Mouse (Mus musculus) midbrain, postnatal 0 days (tissue): ENCODE data around the gene Neurl1a. TPM values are rescaled to one million over a fixed set of nuclear protein-coding genes. Genes with fewer than 3 reads are reported as not detected.

Source experiments
- ATAC-seq: fragments of 200-750 bp; cut with Nextera tagmentation; 2 replicates; pipeline ENCODE4 v1.8.0; 2017; ENCODE audit warnings: moderate number of reproducible peaks, mild to moderate bottlenecking, moderate TSS enrichment, moderate library complexity; ENCODE audit not compliant: low FRiP score
- DNase-seq: peaks from one replicate; pipeline ENCODE4 v3.0.0-alpha.2; 2015; ENCODE audit warnings: low spot score
- H3K27ac ChIP-seq: fragments of 300-500 bp; sonication (generic); 2 replicates; pipeline ENCODE4 v1.5.1; 2014; ENCODE audit warnings: low read depth, mild to moderate bottlenecking, low read length, mixed read lengths
- H3K27me3 ChIP-seq: fragments of 300-500 bp; sonication (generic); 2 replicates; pipeline ENCODE4 v1.6.1; 2014; ENCODE audit warnings: low read length, control low read depth, mixed read lengths; ENCODE audit not compliant: insufficient read depth
- H3K36me3 ChIP-seq: fragments of 300-500 bp; sonication (generic); 2 replicates; pipeline ENCODE4 v1.6.1; 2014; ENCODE audit warnings: low read length, control low read depth, mixed read lengths; ENCODE audit not compliant: insufficient read depth
- H3K4me1 ChIP-seq: fragments of 300-500 bp; sonication (generic); 2 replicates; pipeline ENCODE4 v1.6.1; 2014; ENCODE audit warnings: mild to moderate bottlenecking, control low read depth, antibody characterized with exemption, low read length, mixed read lengths; ENCODE audit not compliant: insufficient read depth
- H3K4me2 ChIP-seq: fragments of 300-500 bp; sonication (generic); 2 replicates; pipeline ENCODE4 v1.6.1; 2014; ENCODE audit warnings: low read depth, mild to moderate bottlenecking, low read length, mixed read lengths; ENCODE audit not compliant: poor library complexity, severe bottlenecking
- H3K4me3 ChIP-seq: fragments of 300-500 bp; sonication (generic); 2 replicates; pipeline ENCODE4 v1.5.1; 2014; ENCODE audit warnings: low read depth, mild to moderate bottlenecking, low read length, moderate library complexity
- H3K9ac ChIP-seq: fragments of 300-500 bp; sonication (generic); replicated peaks from 2 replicates; pipeline ENCODE4 v1.6.1; 2014; ENCODE audit warnings: mild to moderate bottlenecking, low read length, moderate library complexity, mixed read lengths; ENCODE audit not compliant: poor library complexity, severe bottlenecking
- H3K9me3 ChIP-seq: fragments of 300-500 bp; sonication (generic); 2 replicates; pipeline ENCODE4 v1.6.1; 2016; ENCODE audit warnings: low read length, control low read depth
- CTCF ChIP-seq: IDR thresholded peaks from 2 replicates; pipeline ENCODE4 v1.5.1; 2016; ENCODE audit warnings: antibody characterized with exemption, mild to moderate bottlenecking
- WGBS: fragments of 180-500 bp; shearing (Covaris S2); extraction: QIAGEN DNeasy Blood & Tissue Kit; methylation state at CpG from one replicate; pipeline ENCODE4 v1.1.7; 2014; 5-methylcytosine and 5-hydroxymethylcytosine counted together
- polyA plus RNA-seq: library from polyadenylated mRNA; unstranded; fragments of >200 nt; fragmentation: Nextera tagmentation; extraction: Ambion mirVana; gene quantifications from 2 replicates; pipeline ENCODE4 v1.2.1, GENCODE M21; 2015
- total RNA-seq: library from RNA; depleted of rRNA; stranded (reverse); fragments of >200 nt; gene quantifications from 2 replicates; pipeline ENCODE4 v1.2.3, GENCODE M21; 2014

Gene Neurl1a
- total and polyA plus RNA-seq, 2 experiments from 2014 or later = 16.2 to 82.4 TPM

DNA sequence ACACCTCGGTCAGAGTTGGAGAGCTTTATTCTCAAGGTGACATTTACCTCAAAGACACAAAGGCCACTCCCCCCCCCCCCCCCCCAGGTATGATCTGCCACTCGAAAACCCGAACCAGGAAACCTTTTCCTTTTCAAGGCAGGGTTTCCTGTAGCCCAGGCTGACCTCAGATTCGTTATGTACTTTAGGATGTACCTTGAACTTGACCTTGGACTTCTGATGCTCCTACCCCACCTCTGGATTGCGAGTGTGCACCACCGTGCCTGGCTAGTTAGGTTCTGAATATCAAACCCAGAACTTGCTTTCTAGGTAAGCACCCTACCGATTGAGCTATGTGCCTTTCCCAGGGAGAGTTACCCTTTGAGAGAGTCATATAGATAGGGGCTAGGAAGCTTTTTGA lies 69.7 kb downstream of the Neurl1a start:
- Histone ChIP-seq H3K4me3 (no peak overlapping the region), H3K4me2 (no peak overlapping the region), H3K27me3 (peaks cover 19% of the 10 kb centered on the region), H3K4me1 (no peaks in the 10 kb centered on the region), H3K27ac (no peak overlapping the region), H3K9ac (no peak overlapping the region), H3K36me3 (no peaks in the 10 kb centered on the region), H3K9me3 (no peaks in the 10 kb centered on the region)
- DNase-seq (no peak), ATAC-seq (no peak)
- WGBS = 88% methylated on average over 7 of the region's 7 CpGs
- no peak for TF ChIP-seq CTCF

DNA sequence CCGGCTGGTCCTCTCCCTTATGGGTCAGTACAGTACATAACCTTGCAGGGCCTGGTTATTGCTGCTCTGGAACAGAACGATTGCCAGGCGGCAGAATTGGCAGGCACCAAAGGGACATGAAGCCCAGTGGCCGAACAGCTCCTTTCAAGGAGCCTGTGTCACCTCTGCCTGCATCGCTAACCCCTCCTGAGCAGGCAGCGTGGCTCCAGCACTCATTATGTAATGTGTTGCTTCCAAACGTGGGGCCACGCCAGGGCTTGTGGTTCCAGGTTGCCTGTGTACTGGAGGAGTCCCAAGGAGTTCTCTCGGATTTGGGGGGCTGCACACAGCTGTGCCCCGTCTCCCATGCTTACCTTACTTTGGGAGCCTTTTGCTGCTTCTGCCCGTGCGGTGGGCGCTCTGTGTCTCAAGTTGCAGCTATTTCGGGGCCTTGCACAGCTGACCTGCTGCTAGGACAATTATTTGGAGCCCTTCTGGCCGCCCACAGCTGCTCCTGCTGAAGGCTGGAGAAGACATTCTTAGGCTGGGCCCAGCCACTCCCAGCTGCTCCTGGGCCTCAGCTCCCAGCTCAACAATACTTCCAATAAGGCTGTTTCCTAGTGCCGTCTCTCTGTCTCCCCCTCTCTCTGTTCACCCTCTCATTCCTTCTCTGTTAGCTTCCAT lies 70.4 kb downstream of the Neurl1a start:
- H3K9ac ChIP-seq = no peak overlapping the region
- H3K27me3 ChIP-seq = peaks cover 26% of the 10 kb centered on the region
- no peaks in the 10 kb centered on the region for H3K36me3 ChIP-seq
- no peak for ATAC-seq
- TF ChIP-seq CTCF = no peak
- H3K27ac ChIP-seq = no peak overlapping the region
- DNase-seq = no peak
- WGBS = 74% methylated on average over 16 of the region's 16 CpGs
- no peak overlapping the region for H3K4me3 ChIP-seq
- no peaks in the 10 kb centered on the region for H3K9me3 ChIP-seq
- H3K4me1 ChIP-seq = no peaks in the 10 kb centered on the region
- H3K4me2 ChIP-seq = no peak overlapping the region

DNA sequence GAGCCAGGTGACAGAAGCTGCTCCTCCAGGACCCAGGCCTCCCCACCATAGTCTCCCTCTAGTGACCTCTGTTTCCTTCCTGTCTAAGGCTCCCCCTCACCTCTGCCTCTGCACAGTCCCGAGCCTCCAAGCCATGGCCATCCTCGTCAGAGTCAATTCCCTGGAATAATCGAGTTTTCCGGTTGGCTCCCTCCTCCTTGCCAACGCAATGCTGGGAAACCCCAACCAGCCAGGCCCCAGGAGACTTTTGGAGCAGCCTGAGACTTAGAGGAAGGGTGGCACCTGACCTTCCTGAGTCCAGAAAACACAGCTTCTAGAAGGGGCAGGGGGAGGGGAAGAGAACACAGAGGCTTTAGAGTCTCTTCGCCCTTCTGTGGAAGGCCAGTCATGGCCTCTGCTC lies 72.3 kb downstream of the Neurl1a start:
- H3K9me3 ChIP-seq = no peaks in the 10 kb centered on the region
- H3K36me3 ChIP-seq = no peaks in the 10 kb centered on the region
- no peak overlapping the region for H3K4me2 ChIP-seq
- WGBS = 56% methylated on average over 6 of the region's 6 CpGs
- ATAC-seq (no peak), DNase-seq (no peak)
- H3K4me3 ChIP-seq = no peak overlapping the region
- no peaks in the 10 kb centered on the region for H3K4me1 ChIP-seq
- no peak overlapping the region for H3K27ac ChIP-seq
- TF ChIP-seq CTCF = no peak
- peaks cover 27% of the 10 kb centered on the region for H3K27me3 ChIP-seq
- no peak overlapping the region for H3K9ac ChIP-seq

DNA sequence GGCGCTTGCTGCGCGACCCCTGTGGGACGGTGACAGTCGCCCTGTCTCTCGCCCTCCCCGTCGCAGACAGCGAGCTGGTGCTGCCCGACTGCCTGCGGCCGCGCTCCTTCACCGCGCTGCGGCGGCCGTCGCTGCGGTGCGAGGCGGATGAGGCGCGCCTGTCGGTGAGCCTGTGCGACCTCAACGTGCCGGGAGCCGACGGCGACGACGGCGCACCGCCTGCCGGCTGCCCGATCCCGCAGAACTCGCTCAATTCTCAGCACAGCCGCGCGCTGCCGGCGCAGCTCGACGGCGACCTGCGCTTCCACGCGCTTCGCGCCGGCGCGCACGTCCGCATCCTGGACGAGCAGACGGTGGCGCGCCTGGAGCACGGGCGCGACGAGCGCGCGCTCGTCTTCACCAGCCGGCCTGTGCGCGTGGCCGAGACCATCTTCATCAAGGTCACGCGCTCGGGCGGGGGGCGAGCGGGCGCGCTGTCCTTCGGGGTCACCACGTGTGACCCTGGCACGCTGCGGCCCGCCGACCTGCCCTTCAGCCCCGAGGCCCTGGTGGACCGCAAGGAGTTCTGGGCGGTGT lies 74.5 kb downstream of the Neurl1a start:
- no peaks in the 10 kb centered on the region for H3K4me1 ChIP-seq
- peaks cover 6% of the 10 kb centered on the region; the same call in 1 of the 2 replicates for H3K36me3 ChIP-seq
- ATAC-seq = peak; percentile 28; the same call in 1 of the 2 replicates
- H3K4me3 ChIP-seq = peak overlapping the region; percentile 36
- no peak overlapping the region for H3K27ac ChIP-seq
- 0 out of 2 replicates have a peak, but pooled peaks have one; percentile 11 for TF ChIP-seq CTCF
- peaks cover 27% of the 10 kb centered on the region for H3K27me3 ChIP-seq
- no peak overlapping the region for H3K9ac ChIP-seq
- DNase-seq = peak; percentile 58
- H3K4me2 ChIP-seq = peak overlapping the region; percentile 46
- 6% methylated on average over 78 of the region's 90 CpGs for WGBS
- H3K9me3 ChIP-seq = no peaks in the 10 kb centered on the region

DNA sequence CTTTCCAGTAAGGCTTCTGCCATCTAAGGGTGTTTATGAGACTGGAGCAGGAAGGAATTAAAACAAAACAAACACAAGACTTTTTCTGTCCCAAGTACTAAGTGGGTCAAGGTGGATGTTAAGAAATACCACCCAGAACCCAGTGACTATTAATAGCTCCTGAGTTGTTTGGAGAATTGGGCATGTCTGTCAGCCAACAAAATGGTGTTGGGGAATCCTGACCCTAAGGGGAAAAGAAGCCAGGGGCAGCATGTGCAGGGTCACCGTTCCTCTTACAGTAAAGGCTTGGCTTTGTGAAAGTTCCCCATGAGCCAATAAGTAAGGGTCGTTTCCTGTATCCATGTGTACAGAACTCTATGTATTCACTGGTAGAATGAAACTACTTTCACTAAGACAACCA lies 76.4 kb downstream of the Neurl1a start:
- ATAC-seq (no peak), DNase-seq (no peak)
- Histone ChIP-seq H3K4me2 (no peak overlapping the region), H3K4me1 (no peaks in the 10 kb centered on the region), H3K27me3 (peaks cover 27% of the 10 kb centered on the region), H3K27ac (no peak overlapping the region), H3K9ac (no peak overlapping the region), H3K9me3 (no peaks in the 10 kb centered on the region), H3K4me3 (no peak overlapping the region), H3K36me3 (peaks cover 7% of the 10 kb centered on the region; the same call in 1 of the 2 replicates)
- TF ChIP-seq CTCF = no peak
- 76% methylated on average over 2 of the region's 2 CpGs for WGBS

DNA sequence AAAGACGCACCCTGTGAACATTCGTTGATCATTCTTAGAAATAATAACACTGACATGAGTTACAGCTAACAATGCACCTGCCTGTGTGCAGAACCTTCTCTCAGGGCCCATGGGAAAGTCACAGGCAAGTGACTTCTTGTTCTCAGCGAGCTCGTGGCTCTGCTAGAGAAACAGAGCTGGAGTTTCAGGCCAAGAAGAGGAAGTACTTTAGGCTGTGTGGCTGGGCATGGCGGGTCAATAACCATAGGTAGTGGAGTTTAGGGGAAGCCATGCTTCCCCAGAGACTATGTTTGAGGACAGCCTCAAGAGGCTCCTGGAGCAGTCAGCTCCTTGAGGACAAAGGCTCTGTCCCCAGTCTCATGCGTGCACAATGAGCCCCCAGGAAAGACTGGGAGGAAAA lies 77.3 kb downstream of the Neurl1a start:
- TF ChIP-seq CTCF = no peak
- H3K9ac ChIP-seq = no peak overlapping the region
- ATAC-seq (no peak), DNase-seq (no peak)
- no peak overlapping the region for H3K4me2 ChIP-seq
- H3K4me1 ChIP-seq = no peaks in the 10 kb centered on the region
- peaks cover 27% of the 10 kb centered on the region for H3K27me3 ChIP-seq
- no peaks in the 10 kb centered on the region for H3K9me3 ChIP-seq
- H3K36me3 ChIP-seq = peaks cover 7% of the 10 kb centered on the region; the same call in 1 of the 2 replicates
- H3K4me3 ChIP-seq = no peak overlapping the region
- no peak overlapping the region for H3K27ac ChIP-seq
- 81% methylated on average over 6 of the region's 6 CpGs for WGBS
